Mouse (Mus musculus) lung, embryonic 14.5 days (tissue): ENCODE data around the gene Fntb. TPM values are rescaled to one million over a fixed set of nuclear protein-coding genes. Genes with fewer than 3 reads are reported as not detected.
A peak's percentile ranks its signal among the peaks of the same experiment; 100 is the strongest.

Source experiments
- ATAC-seq: fragments of 200-750 bp; cut with Nextera tagmentation; 2 replicates; pipeline ENCODE4 v1.8.0; 2017; ENCODE audit warnings: mild to moderate bottlenecking, moderate TSS enrichment, moderate library complexity; ENCODE audit not compliant: insufficient read depth
- DNase-seq: peaks from one replicate; pipeline ENCODE4 v3.0.0-alpha.2; 2015
- H3K27ac ChIP-seq: fragments of 300-500 bp; sonication (generic); 2 replicates; pipeline ENCODE4 v1.5.1; 2014; ENCODE audit warnings: low read depth, mild to moderate bottlenecking, moderate library complexity
- H3K27me3 ChIP-seq: fragments of 300-500 bp; sonication (generic); 2 replicates; pipeline ENCODE4 v1.6.1; 2014; ENCODE audit warnings: low read length, control low read depth; ENCODE audit not compliant: insufficient read depth
- H3K36me3 ChIP-seq: fragments of 300-500 bp; sonication (generic); 2 replicates; pipeline ENCODE4 v1.6.1; 2014; ENCODE audit warnings: control low read depth; ENCODE audit not compliant: insufficient read depth
- H3K4me1 ChIP-seq: fragments of 300-500 bp; sonication (generic); 2 replicates; pipeline ENCODE4 v1.6.1; 2014; ENCODE audit warnings: antibody characterized with exemption, control low read depth; ENCODE audit not compliant: insufficient read depth
- H3K4me2 ChIP-seq: fragments of 300-500 bp; sonication (generic); 2 replicates; pipeline ENCODE4 v1.6.1; 2014; ENCODE audit warnings: mild to moderate bottlenecking
- H3K4me3 ChIP-seq: fragments of 300-500 bp; sonication (generic); 2 replicates; pipeline ENCODE4 v1.5.1; 2014; ENCODE audit warnings: low read depth, low read length
- H3K9ac ChIP-seq: fragments of 300-500 bp; sonication (generic); 2 replicates; pipeline ENCODE4 v1.6.1; 2014
- H3K9me3 ChIP-seq: fragments of 300-500 bp; sonication (generic); 2 replicates; pipeline ENCODE4 v1.6.1; 2016; ENCODE audit warnings: low read depth, low read length, control low read depth
- CTCF ChIP-seq: IDR thresholded peaks from 2 replicates; pipeline ENCODE4 v1.5.1; 2016; ENCODE audit warnings: antibody characterized with exemption, low read depth
- WGBS: fragments of 180-500 bp; shearing (Covaris S2); extraction: QIAGEN DNeasy Blood & Tissue Kit; methylation state at CpG from one replicate; pipeline ENCODE4 v1.1.7; 2014; 5-methylcytosine and 5-hydroxymethylcytosine counted together
- polyA plus RNA-seq: library from polyadenylated mRNA; unstranded; fragments of >200 nt; fragmentation: Nextera tagmentation; extraction: Ambion mirVana; gene quantifications from 2 replicates; pipeline ENCODE4 v1.2.1, GENCODE M21; 2014

The Fntb gene
- polyA plus RNA-seq, 1 experiment from 2014 or later: 48.4 TPM

- Histone ChIP-seq H3K4me2 (no peak overlapping the region), H3K4me1 (no peaks in the 10 kb centered on the region; the same call in 1 of the 2 replicates), H3K27ac (no peak overlapping the region), H3K4me3 (no peak overlapping the region), H3K36me3 (peaks cover 6% of the 10 kb centered on the region; the same call in 1 of the 2 replicates), H3K9ac (no peak overlapping the region), H3K9me3 (no peaks in the 10 kb centered on the region), H3K27me3 (no peaks in the 10 kb centered on the region)
- DNase-seq (no peak), ATAC-seq (no peak)
- no peak for TF ChIP-seq CTCF
- 71% methylated on average over 7 of the region's 7 CpGs for WGBS
Observed at GRCm38 (mm10) chr12:76796938-76797539, 31.6 kb downstream of the Fntb start.

- DNase-seq (no peak), ATAC-seq (0 out of 2 replicates have a peak, but pooled peaks have one; percentile 29)
- no peaks in the 10 kb centered on the region for H3K9me3 ChIP-seq
- H3K4me1 ChIP-seq: no peaks in the 10 kb centered on the region; the same call in 1 of the 2 replicates
- no peak for TF ChIP-seq CTCF
- H3K4me3 ChIP-seq: no peak overlapping the region
- 55% methylated on average over 5 of the region's 5 CpGs for WGBS
- peak overlapping the region; percentile 21; the same call in 1 of the 2 replicates for H3K27ac ChIP-seq
- H3K27me3 ChIP-seq: no peaks in the 10 kb centered on the region
- H3K9ac ChIP-seq: no peak overlapping the region
- H3K4me2 ChIP-seq: no peak overlapping the region
- H3K36me3 ChIP-seq: peaks cover 8% of the 10 kb centered on the region; the same call in 1 of the 2 replicates
Observed at GRCm38 (mm10) chr12:76798008-76798720, 32.8 kb downstream of the Fntb start.

- Histone ChIP-seq H3K9ac (no peak overlapping the region), H3K36me3 (peaks cover 11% of the 10 kb centered on the region; the same call in 1 of the 2 replicates), H3K4me3 (no peak overlapping the region), H3K27ac (no peak overlapping the region), H3K4me1 (no peaks in the 10 kb centered on the region), H3K4me2 (no peak overlapping the region), H3K27me3 (no peaks in the 10 kb centered on the region), H3K9me3 (no peaks in the 10 kb centered on the region)
- WGBS: 91% methylated on average over 10 of the region's 10 CpGs
- DNase-seq (no peak), ATAC-seq (no peak)
- no peak for TF ChIP-seq CTCF
Observed at GRCm38 (mm10) chr12:76803028-76803427, 37.6 kb downstream of the Fntb start.

- peak; percentile 60 for ATAC-seq
- no peak overlapping the region for H3K9ac ChIP-seq
- DNase-seq: peak; percentile 81
Observed at GRCm38 (mm10) chr12:76803700-76804252, 38.4 kb downstream of the Fntb start.

GRCm38 (mm10) chr12:76805056-76805811, 39.8 kb downstream of the Fntb start:
- ATAC-seq (no peak), DNase-seq (no peak)
- no peaks in the 10 kb centered on the region for H3K4me1 ChIP-seq
- WGBS: 87% methylated on average over 10 of the region's 10 CpGs
- H3K4me2 ChIP-seq: no peak overlapping the region
- no peak for TF ChIP-seq CTCF
- H3K9ac ChIP-seq: no peak overlapping the region
- peaks cover 5% of the 10 kb centered on the region; the same call in 1 of the 2 replicates for H3K36me3 ChIP-seq
- H3K27ac ChIP-seq: no peak overlapping the region
- H3K27me3 ChIP-seq: no peaks in the 10 kb centered on the region
- H3K9me3 ChIP-seq: no peaks in the 10 kb centered on the region
- H3K4me3 ChIP-seq: no peak overlapping the region

More at GRCm38 (mm10) chr12:76803700-76804252, 38.4 kb downstream of the Fntb start:
- H3K9me3 ChIP-seq: no peaks in the 10 kb centered on the region
- H3K36me3 ChIP-seq: peaks cover 11% of the 10 kb centered on the region; the same call in 1 of the 2 replicates
- 40% methylated on average over 7 of the region's 7 CpGs for WGBS
- no peak overlapping the region for H3K4me3 ChIP-seq
- no peaks in the 10 kb centered on the region for H3K27me3 ChIP-seq
- no peaks in the 10 kb centered on the region for H3K4me1 ChIP-seq
- peak; percentile 82 for TF ChIP-seq CTCF
- no peak overlapping the region for H3K4me2 ChIP-seq
- H3K27ac ChIP-seq: no peak overlapping the region

GRCm38 (mm10) chr12:76807796-76808195, 42.4 kb downstream of the Fntb start:
- no peak for TF ChIP-seq CTCF
- H3K4me2 ChIP-seq: no peak overlapping the region
- H3K4me3 ChIP-seq: no peak overlapping the region
- ATAC-seq: no peak
- H3K4me1 ChIP-seq: no peaks in the 10 kb centered on the region
- no peaks in the 10 kb centered on the region for H3K27me3 ChIP-seq
- 0 out of 2 replicates have a peak, but pooled peaks cover 2% of the 10 kb centered on the region for H3K36me3 ChIP-seq
- H3K9me3 ChIP-seq: no peaks in the 10 kb centered on the region
- H3K27ac ChIP-seq: no peak overlapping the region
- no peak overlapping the region for H3K9ac ChIP-seq
- WGBS: 68% methylated on average over 10 of the region's 10 CpGs
- DNase-seq: no peak
